Mouse (Mus musculus): ENCODE results near the gene Rbfox3. TPM values are rescaled to one million over a fixed set of nuclear protein-coding genes. Genes with fewer than 3 reads are reported as not detected.

Gene Rbfox3
- polyA plus RNA-seq, 1 experiment from 2014 or later, result 56.3 TPM

DNA sequence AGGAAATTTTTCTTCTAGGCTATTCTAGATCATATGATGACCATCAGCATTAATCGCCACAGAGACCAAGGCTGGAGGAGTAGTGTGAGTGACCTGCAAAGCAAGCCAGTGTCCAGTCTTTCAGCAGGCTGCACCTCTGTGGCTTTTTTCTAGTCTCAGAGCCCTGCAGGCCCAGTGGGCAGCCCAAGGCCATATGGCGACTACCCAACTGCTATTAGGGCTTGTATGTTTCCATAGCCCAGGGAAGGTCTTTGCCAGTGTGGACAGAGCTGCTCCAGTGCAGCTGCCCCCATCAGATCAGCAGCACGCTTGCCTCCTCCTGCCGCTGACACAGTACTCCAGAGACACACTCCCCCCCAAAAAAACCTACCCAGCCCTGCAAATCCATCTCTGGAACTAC is 290.5 kb downstream of the Rbfox3 start:
- H3K36me3 ChIP-seq (ENCODE audit: control insufficient read depth, insufficient read depth), result no peaks in the 10 kb centered on the region
- no peak overlapping the region for H3K4me2 ChIP-seq (ENCODE audit: low read length)
- no peak overlapping the region for H3K9ac ChIP-seq (replicated peaks; ENCODE audit: low read depth, low read length)
- H3K27ac ChIP-seq (ENCODE audit: low read length), result no peak overlapping the region
- 80% methylated on average over 4 of the region's 4 CpGs for WGBS
- no peaks in the 10 kb centered on the region for H3K27me3 ChIP-seq (replicated peaks; ENCODE audit: control insufficient read depth, insufficient read depth, low read length)
- no peak for ATAC-seq
- H3K4me3 ChIP-seq (replicated peaks; ENCODE audit: low read length), result no peak overlapping the region
- H3K9me3 ChIP-seq (ENCODE audit: control insufficient read depth, low read length), result no peaks in the 10 kb centered on the region
- H3K4me1 ChIP-seq (replicated peaks; ENCODE audit: control insufficient read depth, insufficient read depth, low read length), result no peaks in the 10 kb centered on the region

DNA sequence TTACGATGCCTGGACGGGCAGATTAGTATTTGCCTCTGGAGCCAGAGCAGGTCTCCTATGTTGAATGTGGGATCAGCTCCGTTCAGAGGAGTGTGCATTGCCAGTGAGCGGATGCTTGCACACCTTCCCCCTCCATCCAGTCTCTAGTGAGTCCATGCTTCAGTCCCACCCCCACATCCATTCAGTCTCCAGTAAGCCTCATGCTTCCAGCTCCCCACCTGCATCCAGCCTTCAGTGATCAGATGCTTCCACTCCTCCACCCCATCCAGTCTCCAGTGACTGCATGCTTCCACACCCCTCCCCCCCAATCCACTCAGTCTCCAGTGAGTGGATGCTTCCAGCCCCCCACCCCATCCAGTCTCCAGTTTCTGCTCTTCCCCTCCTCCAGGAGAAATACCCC is 297.3 kb downstream of the Rbfox3 start:
- 85% methylated on average over 4 of the region's 4 CpGs for WGBS
- no peaks in the 10 kb centered on the region for H3K9me3 ChIP-seq (ENCODE audit: control insufficient read depth, low read length)
- no peak overlapping the region for H3K4me3 ChIP-seq (replicated peaks; ENCODE audit: low read length)
- no peak overlapping the region for H3K9ac ChIP-seq (replicated peaks; ENCODE audit: low read depth, low read length)
- H3K27me3 ChIP-seq (replicated peaks; ENCODE audit: control insufficient read depth, insufficient read depth, low read length), result 0 out of 2 replicates have a peak, but pooled peaks cover 2% of the 10 kb centered on the region
- no peaks in the 10 kb centered on the region for H3K36me3 ChIP-seq (ENCODE audit: control insufficient read depth, insufficient read depth)
- no peak overlapping the region for H3K27ac ChIP-seq (ENCODE audit: low read length)
- H3K4me2 ChIP-seq (ENCODE audit: low read length), result no peak overlapping the region
- no peak for ATAC-seq
- peaks cover 10% of the 10 kb centered on the region for H3K4me1 ChIP-seq (replicated peaks; ENCODE audit: control insufficient read depth, insufficient read depth, low read length)

DNA sequence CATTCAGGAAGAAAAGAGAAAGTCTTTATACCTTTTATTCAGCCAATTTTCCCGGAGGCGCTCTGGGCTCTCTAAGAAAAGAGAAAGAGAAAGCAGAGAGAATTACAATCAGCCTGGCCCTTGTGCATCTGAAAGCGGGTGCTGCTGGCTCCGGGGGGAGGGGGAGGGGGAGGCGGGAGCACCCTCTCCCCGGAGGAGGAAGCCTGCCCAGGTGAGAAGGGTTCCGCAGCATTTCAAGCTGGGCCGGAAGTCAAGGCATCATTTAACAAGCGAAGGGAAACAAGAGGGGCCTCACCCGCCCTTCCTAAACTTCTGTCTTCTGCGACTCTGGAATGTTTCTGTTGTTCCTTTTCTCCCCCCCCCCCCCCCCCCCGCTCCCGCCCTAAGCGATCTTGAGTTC is 301.3 kb downstream of the Rbfox3 start:
- H3K4me1 ChIP-seq (replicated peaks; ENCODE audit: control insufficient read depth, insufficient read depth, low read length), result peaks cover 12% of the 10 kb centered on the region
- H3K4me3 ChIP-seq (replicated peaks; ENCODE audit: low read length), result no peak overlapping the region
- H3K36me3 ChIP-seq (ENCODE audit: control insufficient read depth, insufficient read depth), result no peaks in the 10 kb centered on the region
- H3K9ac ChIP-seq (replicated peaks; ENCODE audit: low read depth, low read length), result no peak overlapping the region
- H3K27me3 ChIP-seq (replicated peaks; ENCODE audit: control insufficient read depth, insufficient read depth, low read length), result 0 out of 2 replicates have a peak, but pooled peaks cover 2% of the 10 kb centered on the region
- H3K9me3 ChIP-seq (ENCODE audit: control insufficient read depth, low read length), result no peaks in the 10 kb centered on the region
- no peak for ATAC-seq
- WGBS, result 1% methylated on average over 10 of the region's 14 CpGs
- no peak overlapping the region for H3K27ac ChIP-seq (ENCODE audit: low read length)
- H3K4me2 ChIP-seq (ENCODE audit: low read length), result peak overlapping the region; percentile 40

DNA sequence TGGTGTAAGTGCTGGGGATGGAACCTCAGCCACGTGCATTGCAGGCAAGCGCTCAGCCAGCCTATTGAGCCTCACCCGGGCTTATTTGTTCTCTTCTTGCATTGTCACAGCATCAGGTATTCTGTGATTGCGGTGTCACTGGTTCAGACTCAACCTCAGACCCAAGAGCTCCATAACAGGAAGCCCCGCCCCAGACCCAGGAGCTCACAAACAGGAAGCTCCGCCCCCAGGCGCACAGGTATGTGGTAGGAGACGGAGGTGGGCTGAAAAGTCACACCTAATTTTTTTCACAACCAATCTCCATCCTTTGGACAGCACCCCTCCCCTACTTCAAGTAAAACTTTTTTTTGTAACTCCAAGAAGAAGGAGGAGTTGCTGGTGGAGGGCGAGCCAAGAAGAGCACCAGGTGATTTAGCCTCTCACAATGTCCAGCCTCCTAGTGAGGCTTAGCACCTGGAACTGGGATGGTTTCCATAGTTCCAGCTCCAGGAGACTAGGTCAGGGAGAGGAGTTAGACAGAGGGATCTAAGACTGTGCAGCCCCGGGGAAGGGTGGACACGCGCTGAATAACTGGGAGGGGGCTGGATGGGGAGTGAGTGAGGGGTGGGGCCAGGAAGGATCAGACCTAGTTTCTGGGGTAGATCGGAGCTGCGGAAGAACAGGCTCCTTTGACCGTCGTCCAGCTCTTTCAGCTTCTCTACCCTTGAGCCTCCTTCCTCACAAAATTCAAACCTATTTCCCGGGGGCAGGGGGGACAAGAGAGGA is 302.0 kb downstream of the Rbfox3 start:
- no peak for ATAC-seq
- Histone ChIP-seq H3K27ac (ENCODE audit: low read length) (no peak overlapping the region), H3K4me2 (ENCODE audit: low read length) (peak overlapping the region; percentile 40)

DNA sequence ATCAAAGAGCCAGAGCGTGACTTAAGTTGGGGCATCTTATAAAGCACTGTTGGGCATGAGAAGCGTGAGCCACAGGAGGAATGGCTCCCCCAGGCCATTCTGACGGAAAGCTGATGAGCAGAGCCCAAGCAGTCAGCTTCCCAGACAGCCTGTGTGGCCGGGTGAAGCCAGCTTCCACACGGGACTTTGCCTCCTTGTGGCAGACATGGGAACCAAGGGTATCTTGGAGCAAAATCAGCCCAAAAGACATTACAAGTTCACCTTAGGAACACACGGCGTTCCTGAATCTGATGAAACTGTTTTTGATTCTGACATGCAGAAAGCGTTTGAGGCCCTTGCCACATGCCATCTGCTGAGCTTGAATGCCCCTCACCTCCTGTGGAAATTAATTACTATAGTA is 303.5 kb downstream of the Rbfox3 start:
- ATAC-seq, result no peak
- Histone ChIP-seq H3K36me3 (ENCODE audit: control insufficient read depth, insufficient read depth) (no peaks in the 10 kb centered on the region), H3K4me3 (replicated peaks; ENCODE audit: low read length) (no peak overlapping the region), H3K4me1 (replicated peaks; ENCODE audit: control insufficient read depth, insufficient read depth, low read length) (peaks cover 14% of the 10 kb centered on the region), H3K4me2 (ENCODE audit: low read length) (no peak overlapping the region), H3K9me3 (ENCODE audit: control insufficient read depth, low read length) (no peaks in the 10 kb centered on the region), H3K27ac (ENCODE audit: low read length) (no peak overlapping the region), H3K9ac (replicated peaks; ENCODE audit: low read depth, low read length) (no peak overlapping the region), H3K27me3 (replicated peaks; ENCODE audit: control insufficient read depth, insufficient read depth, low read length) (0 out of 2 replicates have a peak, but pooled peaks cover 2% of the 10 kb centered on the region)
- 44% methylated on average over 8 of the region's 8 CpGs for WGBS

More for the DNA sequence above, 302.0 kb downstream of the Rbfox3 start:
- no peak overlapping the region for H3K9ac ChIP-seq (replicated peaks; ENCODE audit: low read depth, low read length)
- no peaks in the 10 kb centered on the region for H3K36me3 ChIP-seq (ENCODE audit: control insufficient read depth, insufficient read depth)
- no peak overlapping the region for H3K4me3 ChIP-seq (replicated peaks; ENCODE audit: low read length)
- peaks cover 12% of the 10 kb centered on the region for H3K4me1 ChIP-seq (replicated peaks; ENCODE audit: control insufficient read depth, insufficient read depth, low read length)
- H3K9me3 ChIP-seq (ENCODE audit: control insufficient read depth, low read length), result no peaks in the 10 kb centered on the region
- WGBS, result 10% methylated on average over 17 of the region's 17 CpGs
- 0 out of 2 replicates have a peak, but pooled peaks cover 2% of the 10 kb centered on the region for H3K27me3 ChIP-seq (replicated peaks; ENCODE audit: control insufficient read depth, insufficient read depth, low read length)

DNA sequence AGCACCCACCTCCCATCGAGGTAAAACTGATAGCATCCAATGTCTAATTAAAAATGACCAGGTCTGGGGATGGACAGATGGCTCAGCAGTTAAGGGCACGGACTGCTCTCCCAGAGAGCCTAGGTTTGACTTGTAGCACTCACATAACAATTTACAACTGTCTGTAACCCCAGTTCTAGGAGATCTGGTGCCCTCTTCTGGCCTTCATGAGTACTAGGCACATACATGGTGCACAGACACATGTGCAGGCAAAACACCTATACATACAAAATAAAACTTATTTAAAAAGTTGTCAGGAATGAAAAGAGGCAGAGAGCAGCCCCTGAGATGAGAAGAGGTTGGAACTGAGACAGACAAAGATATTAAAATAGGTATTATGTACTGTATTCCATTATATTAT is 305.8 kb downstream of the Rbfox3 start:
- Histone ChIP-seq H3K9ac (replicated peaks; ENCODE audit: low read depth, low read length) (no peak overlapping the region), H3K27me3 (replicated peaks; ENCODE audit: control insufficient read depth, insufficient read depth, low read length) (no peaks in the 10 kb centered on the region), H3K27ac (ENCODE audit: low read length) (no peak overlapping the region), H3K4me2 (ENCODE audit: low read length) (no peak overlapping the region), H3K36me3 (ENCODE audit: control insufficient read depth, insufficient read depth) (no peaks in the 10 kb centered on the region), H3K4me3 (replicated peaks; ENCODE audit: low read length) (no peak overlapping the region), H3K9me3 (ENCODE audit: control insufficient read depth, low read length) (no peaks in the 10 kb centered on the region), H3K4me1 (replicated peaks; ENCODE audit: control insufficient read depth, insufficient read depth, low read length) (peaks cover 26% of the 10 kb centered on the region)
- ATAC-seq, result no peak
- WGBS, result 91% methylated on average over 2 of the region's 2 CpGs

DNA sequence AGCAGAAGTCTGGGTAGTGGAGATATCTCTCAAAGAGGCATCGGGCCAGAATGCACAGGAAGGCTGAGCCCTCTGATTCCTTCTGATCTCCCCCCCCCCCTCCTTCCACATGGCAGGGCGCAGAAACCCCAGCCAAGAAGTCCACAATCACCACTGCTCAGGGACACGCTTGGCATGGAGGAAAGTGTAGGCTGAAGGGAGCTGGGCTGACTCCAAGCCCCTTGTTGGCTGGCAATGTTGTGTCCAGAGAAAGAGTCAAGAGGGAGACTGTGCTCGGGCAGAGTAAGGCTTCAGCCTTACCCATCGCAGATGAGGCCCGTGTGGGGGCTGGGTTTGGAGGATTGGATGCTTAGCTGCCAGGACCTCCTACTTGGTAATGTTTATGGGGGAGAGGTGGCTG is 307.2 kb downstream of the Rbfox3 start:
- Histone ChIP-seq H3K4me2 (ENCODE audit: low read length) (no peak overlapping the region), H3K9me3 (ENCODE audit: control insufficient read depth, low read length) (no peaks in the 10 kb centered on the region), H3K27ac (ENCODE audit: low read length) (no peak overlapping the region), H3K4me1 (replicated peaks; ENCODE audit: control insufficient read depth, insufficient read depth, low read length) (peaks cover 25% of the 10 kb centered on the region), H3K9ac (replicated peaks; ENCODE audit: low read depth, low read length) (no peak overlapping the region), H3K27me3 (replicated peaks; ENCODE audit: control insufficient read depth, insufficient read depth, low read length) (no peaks in the 10 kb centered on the region), H3K36me3 (ENCODE audit: control insufficient read depth, insufficient read depth) (no peaks in the 10 kb centered on the region), H3K4me3 (replicated peaks; ENCODE audit: low read length) (no peak overlapping the region)
- WGBS, result 61% methylated on average over 6 of the region's 6 CpGs
- no peak for ATAC-seq

DNA sequence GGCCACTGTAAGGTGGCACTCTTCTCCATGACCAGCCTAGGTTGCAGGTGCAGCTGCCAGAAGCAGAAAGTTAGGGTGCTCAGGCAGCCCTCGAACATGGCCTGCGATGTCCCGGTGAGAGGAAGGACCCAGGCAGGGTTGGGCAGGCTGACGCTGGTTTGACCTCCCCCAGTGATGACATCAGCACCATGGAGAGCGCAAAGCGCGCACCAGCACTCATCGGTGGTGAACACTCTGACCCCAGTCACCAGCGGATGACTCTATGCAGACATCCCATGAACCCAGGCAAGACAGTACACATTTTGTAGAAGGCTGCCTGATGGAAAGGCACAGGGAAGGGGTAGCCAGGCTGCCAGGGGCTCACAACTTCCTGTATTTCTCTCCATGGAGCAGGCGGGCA is 308.3 kb downstream of the Rbfox3 start:
- Histone ChIP-seq H3K4me1 (replicated peaks; ENCODE audit: control insufficient read depth, insufficient read depth, low read length) (peaks cover 25% of the 10 kb centered on the region), H3K9me3 (ENCODE audit: control insufficient read depth, low read length) (no peaks in the 10 kb centered on the region), H3K27ac (ENCODE audit: low read length) (no peak overlapping the region), H3K4me3 (replicated peaks; ENCODE audit: low read length) (no peak overlapping the region), H3K36me3 (ENCODE audit: control insufficient read depth, insufficient read depth) (no peaks in the 10 kb centered on the region), H3K9ac (replicated peaks; ENCODE audit: low read depth, low read length) (no peak overlapping the region), H3K4me2 (ENCODE audit: low read length) (no peak overlapping the region), H3K27me3 (replicated peaks; ENCODE audit: control insufficient read depth, insufficient read depth, low read length) (no peaks in the 10 kb centered on the region)
- ATAC-seq, result no peak
- WGBS, result 4% methylated on average over 10 of the region's 10 CpGs

DNA sequence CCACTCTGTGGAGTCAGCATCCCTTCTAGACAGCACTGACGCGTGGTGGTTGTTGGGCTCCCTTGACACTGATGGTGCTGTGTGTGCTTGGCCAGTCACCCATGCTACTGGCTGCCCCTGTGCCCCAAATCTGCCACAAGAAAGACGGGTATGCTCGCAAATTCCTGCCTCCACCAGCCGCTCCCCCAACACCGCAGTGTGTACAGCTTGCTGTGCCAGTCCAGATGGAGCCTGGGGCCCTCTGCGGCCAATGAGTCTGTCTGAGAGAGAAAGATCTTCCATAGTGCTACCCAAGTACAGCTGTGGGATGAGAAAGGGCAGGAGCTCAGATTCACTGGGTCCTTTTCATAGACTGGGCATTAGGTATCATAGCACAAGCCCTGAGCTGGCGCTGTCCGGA is 309.9 kb downstream of the Rbfox3 start:
- Histone ChIP-seq H3K27ac (ENCODE audit: low read length) (no peak overlapping the region), H3K27me3 (replicated peaks; ENCODE audit: control insufficient read depth, insufficient read depth, low read length) (no peaks in the 10 kb centered on the region), H3K9me3 (ENCODE audit: control insufficient read depth, low read length) (no peaks in the 10 kb centered on the region), H3K4me3 (replicated peaks; ENCODE audit: low read length) (no peak overlapping the region), H3K4me2 (ENCODE audit: low read length) (no peak overlapping the region), H3K9ac (replicated peaks; ENCODE audit: low read depth, low read length) (no peak overlapping the region), H3K36me3 (ENCODE audit: control insufficient read depth, insufficient read depth) (no peaks in the 10 kb centered on the region), H3K4me1 (replicated peaks; ENCODE audit: control insufficient read depth, insufficient read depth, low read length) (peaks cover 25% of the 10 kb centered on the region)
- WGBS, result 41% methylated on average over 9 of the region's 9 CpGs
- ATAC-seq, result no peak
